Mouse (Mus musculus): ENCODE results near the gene Hipk1. TPM values are rescaled to one million over a fixed set of nuclear protein-coding genes. Genes with fewer than 3 reads are reported as not detected.

Gene Hipk1
- polyA plus RNA-seq, 1 experiment from 2014 or later = 29.3 TPM

GRCm38 (mm10) chr3:103746711-103747110, 44.7 kb downstream of the Hipk1 start:
- H3K79me2 ChIP-seq (ENCODE audit: inconsistent target) = no peaks in the 10 kb centered on the region
- 89% methylated on average over 5 of the region's 5 CpGs for WGBS (ENCODE audit: missing documents)
- no peak overlapping the region for H3K27ac ChIP-seq

GRCm38 (mm10) chr3:103745001-103745770, 46.2 kb downstream of the Hipk1 start:
- peaks cover 75% of the 10 kb centered on the region for H3K36me3 ChIP-seq (ENCODE audit: inconsistent target)
- no peak overlapping the region for H3K4me3 ChIP-seq (ENCODE audit: inconsistent target)
- no peaks in the 10 kb centered on the region for H3K79me2 ChIP-seq (ENCODE audit: inconsistent target)
- 68% methylated on average over 13 of the region's 14 CpGs for WGBS (ENCODE audit: missing documents)
- no peak overlapping the region for H3K27ac ChIP-seq

More at GRCm38 (mm10) chr3:103746711-103747110, 44.7 kb downstream of the Hipk1 start:
- peaks cover 88% of the 10 kb centered on the region for H3K36me3 ChIP-seq (ENCODE audit: inconsistent target)
- H3K4me3 ChIP-seq (ENCODE audit: inconsistent target) = no peak overlapping the region

DNA sequence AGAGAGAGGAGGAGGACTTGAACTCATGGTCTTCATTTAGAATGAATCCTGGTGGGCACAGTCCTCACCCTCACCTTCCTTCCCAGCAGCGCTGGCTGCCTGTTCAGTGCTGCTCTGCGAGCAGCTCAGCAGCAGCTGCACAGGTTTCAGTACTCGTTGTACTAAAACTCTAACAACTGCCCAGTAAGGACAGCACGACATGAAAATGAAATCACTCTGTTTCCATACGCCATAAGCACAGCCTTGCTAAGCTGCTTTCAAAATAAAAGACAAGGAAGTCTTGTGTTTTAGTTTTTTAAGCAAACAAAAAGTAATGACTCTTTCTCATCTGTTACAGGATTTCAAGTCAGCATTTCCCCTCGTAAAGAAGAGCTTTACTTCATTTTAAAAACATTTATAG, 48.2 kb downstream of the Hipk1 start:
- peaks cover 56% of the 10 kb centered on the region for H3K36me3 ChIP-seq (ENCODE audit: inconsistent target)
- H3K27ac ChIP-seq = no peak overlapping the region
- no peaks in the 10 kb centered on the region for H3K79me2 ChIP-seq (ENCODE audit: inconsistent target)
- WGBS (ENCODE audit: missing documents) = 80% methylated on average over 6 of the region's 6 CpGs
- no peak overlapping the region for H3K4me3 ChIP-seq (ENCODE audit: inconsistent target)

GRCm38 (mm10) chr3:103740342-103740741, 51.0 kb downstream of the Hipk1 start:
- Histone ChIP-seq H3K27ac (no peak overlapping the region), H3K36me3 (ENCODE audit: inconsistent target) (peaks cover 37% of the 10 kb centered on the region), H3K4me3 (ENCODE audit: inconsistent target) (no peak overlapping the region), H3K79me2 (ENCODE audit: inconsistent target) (no peaks in the 10 kb centered on the region)
- WGBS (ENCODE audit: missing documents) = 58% methylated on average over 5 of the region's 5 CpGs

GRCm38 (mm10) chr3:103739329-103739728, 52.0 kb downstream of the Hipk1 start, which contains the start of gene Gm10964:
TSS of gene Gm10964 (plus strand) at chr3:103739366.
- H3K27ac ChIP-seq = no peak within 1 kb of the TSS
- H3K36me3 ChIP-seq (ENCODE audit: inconsistent target) = peaks cover 28% of the 10 kb centered on the region

GRCm38 (mm10) chr3:103737778-103738571, 53.4 kb downstream of the Hipk1 start, which contains the start of gene Olfml3:
TSS of gene Olfml3 (minus strand) at chr3:103738001.
- peaks cover 14% of the 10 kb centered on the region; the same call in 1 of the 2 replicates for H3K36me3 ChIP-seq (ENCODE audit: inconsistent target)
- no peak within 1 kb of the TSS for H3K4me3 ChIP-seq (ENCODE audit: inconsistent target)
- no peaks in the 10 kb centered on the region for H3K79me2 ChIP-seq (ENCODE audit: inconsistent target)
- no peak within 1 kb of the TSS for H3K27ac ChIP-seq
- WGBS (ENCODE audit: missing documents) = 11% methylated on average over 18 of the region's 18 CpGs

More at GRCm38 (mm10) chr3:103739329-103739728, 52.0 kb downstream of the Hipk1 start, which contains the start of gene Gm10964:
- Histone ChIP-seq H3K79me2 (ENCODE audit: inconsistent target) (no peaks in the 10 kb centered on the region), H3K4me3 (ENCODE audit: inconsistent target) (no peak within 1 kb of the TSS)
- 70% methylated on average over 1 of the region's 1 CpGs for WGBS (ENCODE audit: missing documents)

DNA sequence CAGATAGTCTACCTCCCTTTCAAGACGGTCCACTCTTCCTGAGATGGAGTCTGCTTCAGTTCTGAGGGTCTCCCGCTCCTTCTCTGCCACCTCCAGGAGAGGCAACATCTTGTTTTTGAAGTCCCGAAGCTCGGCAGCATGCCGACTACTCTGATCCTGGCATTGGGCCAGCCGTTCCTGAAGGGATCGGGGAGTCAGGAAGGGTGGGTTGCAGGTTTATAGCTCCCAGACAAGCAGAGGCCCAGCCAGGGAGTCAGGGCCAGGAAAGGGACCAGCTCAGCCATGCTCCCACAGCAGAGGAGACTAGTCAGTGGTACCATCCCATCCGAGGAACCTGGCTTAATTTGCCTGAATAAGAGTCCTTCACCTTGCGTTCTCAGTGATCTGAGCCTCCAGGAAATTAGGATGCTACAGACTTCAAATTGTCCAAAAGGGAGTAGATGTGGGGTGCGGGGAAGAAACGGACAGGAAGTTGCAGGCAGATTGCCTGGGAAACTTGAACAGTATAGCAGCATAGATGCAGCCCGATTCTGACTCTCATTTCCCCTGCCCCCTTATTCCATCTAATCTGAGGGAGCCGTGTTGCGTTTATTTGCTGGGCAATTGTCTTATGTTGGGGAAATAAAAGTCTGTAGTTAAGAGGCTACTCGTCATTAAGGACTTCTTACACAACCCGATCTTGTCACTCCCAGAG, 54.2 kb downstream of the Hipk1 start:
- H3K4me3 ChIP-seq (ENCODE audit: inconsistent target) = no peak overlapping the region
- peaks cover 7% of the 10 kb centered on the region; the same call in 1 of the 2 replicates for H3K36me3 ChIP-seq (ENCODE audit: inconsistent target)
- H3K27ac ChIP-seq = no peak overlapping the region
- no peaks in the 10 kb centered on the region for H3K79me2 ChIP-seq (ENCODE audit: inconsistent target)
- whole genome bisulfite sequencing (ENCODE audit: missing documents) = 89% methylated on average over 15 of the region's 16 CpGs

GRCm38 (mm10) chr3:103735776-103736600, 55.4 kb downstream of the Hipk1 start:
- no peak overlapping the region for H3K27ac ChIP-seq
- 95% methylated on average over 23 of the region's 28 CpGs for WGBS (ENCODE audit: missing documents)
- no peak overlapping the region for H3K4me3 ChIP-seq (ENCODE audit: inconsistent target)
- H3K36me3 ChIP-seq (ENCODE audit: inconsistent target) = no peaks in the 10 kb centered on the region
- no peaks in the 10 kb centered on the region for H3K79me2 ChIP-seq (ENCODE audit: inconsistent target)

- H3K79me2 ChIP-seq (ENCODE audit: inconsistent target) = no peaks in the 10 kb centered on the region
- no peak overlapping the region for H3K4me3 ChIP-seq (ENCODE audit: inconsistent target)
- 31% methylated on average over 11 of the region's 11 CpGs for WGBS (ENCODE audit: missing documents)
- no peaks in the 10 kb centered on the region for H3K36me3 ChIP-seq (ENCODE audit: inconsistent target)
- H3K27ac ChIP-seq = no peak overlapping the region
Observed at GRCm38 (mm10) chr3:103734696-103735519, 56.5 kb downstream of the Hipk1 start.

- H3K36me3 ChIP-seq (ENCODE audit: inconsistent target) = no peaks in the 10 kb centered on the region
- WGBS (ENCODE audit: missing documents) = 91% methylated on average over 18 of the region's 19 CpGs
- H3K27ac ChIP-seq = no peak overlapping the region
- no peaks in the 10 kb centered on the region for H3K79me2 ChIP-seq (ENCODE audit: inconsistent target)
- H3K4me3 ChIP-seq (ENCODE audit: inconsistent target) = no peak overlapping the region
Observed at GRCm38 (mm10) chr3:103733799-103734695, 57.3 kb downstream of the Hipk1 start.

- Histone ChIP-seq H3K4me3 (ENCODE audit: inconsistent target) (no peak overlapping the region), H3K27ac (no peak overlapping the region), H3K36me3 (ENCODE audit: inconsistent target) (no peaks in the 10 kb centered on the region), H3K79me2 (ENCODE audit: inconsistent target) (no peaks in the 10 kb centered on the region)
- WGBS (ENCODE audit: missing documents) = 80% methylated on average over 2 of the region's 2 CpGs
Observed at GRCm38 (mm10) chr3:103733176-103733575, 58.2 kb downstream of the Hipk1 start.

GRCm38 (mm10) chr3:103732116-103732515, 59.2 kb downstream of the Hipk1 start:
- Histone ChIP-seq H3K27ac (no peak overlapping the region), H3K4me3 (ENCODE audit: inconsistent target) (no peak overlapping the region), H3K36me3 (ENCODE audit: inconsistent target) (no peaks in the 10 kb centered on the region), H3K79me2 (ENCODE audit: inconsistent target) (no peaks in the 10 kb centered on the region)
- WGBS (ENCODE audit: missing documents) = 100% methylated on average over 3 of the region's 3 CpGs
